Mouse (Mus musculus) induced T-regulatory cell, adult 2 months (primary cell): Measurements from ENCODE around the gene 9130213A22Rik.

Experiments
- DNase-seq: peaks from one replicate; pipeline ENCODE4 v3.0.0-alpha.2; 2012; ENCODE audit warnings: low read depth

Gene 9130213A22Rik

DNA sequence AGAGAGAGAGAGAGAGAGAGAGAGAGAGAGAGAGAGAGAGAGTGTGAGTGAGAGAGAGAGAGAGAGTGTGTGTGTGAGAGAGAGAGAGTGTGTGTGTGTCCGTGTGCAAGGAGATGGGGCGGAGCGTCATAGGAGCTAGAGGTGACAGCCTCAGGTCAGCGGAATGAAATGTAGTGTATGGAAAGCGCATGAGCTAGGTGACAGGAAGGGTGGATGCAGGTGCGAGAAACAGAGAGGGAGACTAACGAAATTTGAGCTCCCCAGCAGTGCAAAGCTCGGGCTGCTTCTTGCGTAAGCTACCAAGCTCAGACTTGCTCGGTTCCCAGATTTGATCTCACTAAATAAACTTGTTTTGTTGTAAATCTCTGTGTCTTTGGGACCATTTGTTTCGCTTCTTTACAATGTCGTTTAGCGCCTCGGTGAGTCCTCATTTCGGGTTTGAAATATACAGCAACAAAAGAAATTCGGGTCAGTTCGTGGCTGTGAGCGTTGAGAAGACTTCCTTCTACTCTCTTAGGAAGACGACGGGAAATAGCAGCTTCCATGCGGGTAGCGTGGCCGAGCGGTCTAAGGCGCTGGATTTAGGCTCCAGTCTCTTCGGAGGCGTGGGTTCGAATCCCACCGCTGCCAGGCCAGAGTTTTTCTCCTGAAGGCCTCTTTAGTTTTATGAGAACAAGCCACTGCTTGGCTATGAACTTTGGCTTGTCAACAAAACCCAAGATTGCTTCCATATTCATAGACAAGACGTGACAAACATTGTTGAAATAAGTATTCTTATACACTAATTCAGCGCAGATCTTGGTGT is 1.5 kb upstream of the 9130213A22Rik start:
- peak; percentile 92 for DNase-seq

DNA sequence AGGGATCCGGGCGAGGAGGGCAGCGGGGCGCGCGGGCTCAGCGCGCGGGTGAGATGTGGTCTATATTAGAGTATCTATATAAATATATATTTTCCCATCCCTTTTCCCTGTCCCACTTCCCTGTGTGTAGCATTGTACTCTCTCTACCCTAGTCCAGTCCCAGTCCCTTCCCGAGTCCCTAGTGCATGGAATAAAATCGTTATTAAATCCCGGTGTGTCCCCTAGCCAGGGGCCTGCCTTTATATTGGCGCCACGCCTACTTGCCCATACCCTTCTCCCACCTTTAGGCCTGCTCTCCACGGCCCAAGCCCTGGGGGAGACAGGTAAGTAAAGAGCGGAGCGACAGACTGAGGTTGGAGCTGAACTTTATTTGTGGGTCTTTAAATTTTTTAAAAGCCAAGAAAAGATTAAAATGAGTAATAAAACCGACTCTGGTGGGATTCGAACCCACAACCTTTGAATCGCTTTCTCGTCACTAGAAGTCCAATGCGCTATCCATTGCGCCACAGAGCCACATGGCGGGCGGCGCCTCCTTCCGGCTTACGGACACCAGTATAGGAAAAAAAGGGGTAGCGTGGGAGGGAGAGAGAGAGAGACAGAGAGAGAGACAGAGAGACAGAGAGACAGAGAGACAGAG is 785 bp upstream of the 9130213A22Rik start:
- DNase-seq = peak; percentile 93

DNA sequence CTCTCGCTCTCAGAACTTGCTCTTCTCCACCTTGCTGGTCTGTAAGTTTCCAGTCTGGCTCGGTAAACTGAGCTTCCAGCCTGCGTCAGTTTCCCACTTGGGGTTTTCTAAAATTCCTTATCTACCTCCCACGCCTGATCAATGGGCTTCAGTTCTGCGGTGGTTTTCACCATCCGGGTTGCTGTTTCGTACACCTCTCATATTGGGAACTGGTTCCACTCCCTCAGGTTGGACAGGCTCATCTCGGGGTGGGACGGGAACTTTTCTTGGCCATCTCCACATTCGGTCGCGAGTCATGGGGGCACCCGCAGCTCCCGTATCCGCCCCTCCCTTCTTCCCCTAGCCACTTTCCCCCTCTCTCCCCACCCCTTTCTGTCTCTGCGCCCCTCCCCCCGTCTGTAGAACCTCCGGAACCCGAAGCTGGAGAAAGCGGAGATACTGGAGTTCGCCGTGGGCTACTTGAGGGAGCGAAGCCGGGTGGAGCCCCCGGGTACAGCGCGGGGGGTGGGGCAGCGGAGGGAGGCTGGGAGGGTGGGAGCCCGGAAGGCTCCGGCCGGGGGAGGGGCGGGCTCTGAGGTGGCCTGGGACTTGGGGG is 551 bp downstream of the 9130213A22Rik start:
- peak; percentile 70 for DNase-seq

DNA sequence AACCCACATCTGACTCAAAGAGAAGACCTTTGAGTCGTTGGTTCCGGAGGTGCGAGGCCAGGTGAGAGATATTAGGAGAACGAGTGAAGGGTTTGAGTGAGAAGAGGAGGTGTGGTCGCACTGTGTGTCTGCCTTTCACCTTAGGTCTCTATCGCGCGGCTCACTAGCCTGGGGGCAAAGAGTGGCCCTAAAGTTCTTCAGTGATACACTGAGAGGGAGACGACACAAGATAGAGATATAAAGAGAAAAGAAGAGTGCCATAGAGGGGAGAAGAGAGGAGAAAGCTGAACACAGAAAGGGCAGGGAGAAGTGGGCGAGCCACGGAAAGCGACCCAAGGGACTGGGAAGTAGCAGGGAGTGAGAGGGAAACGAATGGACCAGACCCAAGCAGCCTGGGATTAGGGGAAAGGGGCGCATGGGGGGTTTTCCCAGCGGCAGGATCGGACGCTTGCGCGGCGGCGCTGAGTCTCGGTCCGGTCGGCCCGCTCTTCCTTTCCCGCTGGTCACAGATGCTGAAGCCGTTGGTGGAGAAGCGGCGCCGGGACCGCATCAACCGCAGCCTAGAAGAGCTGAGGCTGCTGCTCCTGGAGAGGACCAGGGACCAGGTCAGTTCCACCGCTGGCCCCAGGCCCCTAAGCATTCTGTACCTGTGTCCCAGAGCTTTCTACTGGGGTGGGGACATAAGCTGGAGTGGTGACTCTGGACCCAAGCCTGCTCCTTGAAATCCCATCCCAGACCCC is 1.2 kb downstream of the 9130213A22Rik start:
- no peak for DNase-seq

DNA sequence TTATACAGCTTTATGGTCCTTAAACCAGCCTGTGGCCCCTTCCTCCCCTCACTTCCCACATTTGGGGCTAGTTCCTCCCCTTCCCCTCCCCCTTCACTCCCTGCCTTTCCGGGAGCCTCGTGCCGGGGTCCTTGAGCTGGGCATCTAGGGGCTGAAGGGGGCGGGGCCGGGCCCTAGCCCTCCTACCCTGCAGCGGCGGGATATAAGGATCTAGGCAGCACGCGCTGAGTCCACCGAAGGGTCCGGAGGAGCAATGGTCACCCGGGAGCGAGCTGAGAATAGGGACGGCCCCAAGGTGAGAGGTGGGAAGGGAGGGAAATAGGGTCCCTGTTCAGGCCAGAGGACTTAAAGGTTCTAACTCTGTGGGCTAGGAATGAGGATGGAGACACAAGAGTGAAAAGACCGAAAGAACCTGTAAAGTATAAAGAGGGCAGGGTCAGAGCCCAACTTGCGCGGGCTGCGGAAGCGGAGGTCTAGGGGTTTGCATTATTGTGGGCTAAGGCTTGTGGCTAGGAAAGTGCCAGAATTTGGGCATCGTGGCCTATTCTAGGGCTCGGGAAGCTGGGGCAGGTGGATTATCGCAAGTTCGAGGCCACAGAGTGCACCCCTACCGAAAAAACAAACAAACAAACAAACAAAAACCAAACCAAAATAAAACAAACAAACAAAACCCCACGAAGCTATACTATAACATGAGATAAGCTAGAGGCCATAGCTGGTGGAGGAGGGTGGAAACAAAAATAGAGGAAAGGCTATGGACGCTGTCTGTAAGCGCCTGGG is 2.0 kb downstream of the 9130213A22Rik start, which contains the start of gene Hes7:
Gene Hes7, plus strand, starts transcription at position 184 of the 780 bp plus-strand sequence.
- peak; percentile 66 for DNase-seq

DNA sequence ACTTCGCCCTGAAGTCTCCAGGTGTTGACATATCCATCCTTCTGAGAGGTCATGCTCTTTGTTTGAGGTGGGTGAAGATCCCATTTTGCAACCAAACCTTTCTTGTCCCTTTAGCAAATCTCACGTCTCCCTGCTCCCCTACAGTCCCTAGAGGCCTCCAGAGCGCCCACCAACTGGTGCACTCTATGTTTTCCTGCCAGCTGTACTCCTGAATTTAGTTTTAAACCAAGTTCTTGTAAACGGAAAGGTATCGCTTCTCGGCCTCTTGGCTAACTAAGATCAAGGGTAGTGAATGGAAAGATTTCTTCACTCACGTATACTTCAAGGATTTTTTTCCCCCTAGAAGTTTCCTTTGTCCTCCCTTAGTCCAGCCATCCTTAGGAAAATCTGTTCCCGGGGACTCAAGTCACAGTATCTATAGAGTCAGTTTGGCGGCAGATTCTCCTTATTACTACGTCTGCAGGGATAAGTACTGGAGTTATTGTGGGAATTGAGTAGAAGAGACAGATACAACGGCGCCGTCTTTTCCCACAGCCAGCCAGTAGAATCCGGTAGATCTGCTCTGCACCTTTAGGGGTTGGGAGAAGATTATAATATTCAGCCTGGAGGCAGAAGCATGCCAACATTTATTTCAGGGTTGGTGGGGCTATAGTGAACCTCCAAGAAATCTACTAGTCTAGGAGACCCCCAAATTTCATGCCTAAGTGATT is 2.8 kb downstream of the 9130213A22Rik start:
- no peak for DNase-seq

DNA sequence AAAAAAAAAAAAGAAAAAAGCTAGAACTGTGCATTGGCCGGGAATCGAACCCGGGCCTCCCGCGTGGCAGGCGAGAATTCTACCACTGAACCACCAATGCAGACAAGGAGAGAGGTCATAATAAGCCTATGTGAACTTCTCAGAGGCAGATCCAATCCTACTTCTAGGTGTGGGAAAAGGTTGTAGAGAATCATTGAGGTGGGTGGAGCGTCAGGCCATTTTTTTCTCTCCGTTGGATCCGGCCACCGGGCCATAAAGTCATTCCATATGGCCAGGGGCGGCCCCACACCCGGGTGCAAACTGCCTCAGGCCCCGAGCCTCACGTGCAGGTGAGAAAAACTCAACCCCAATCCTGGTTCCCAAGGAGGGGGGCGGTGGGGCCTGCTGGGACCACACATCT is 3.6 kb downstream of the 9130213A22Rik start:
- peak; percentile 93 for DNase-seq

DNA sequence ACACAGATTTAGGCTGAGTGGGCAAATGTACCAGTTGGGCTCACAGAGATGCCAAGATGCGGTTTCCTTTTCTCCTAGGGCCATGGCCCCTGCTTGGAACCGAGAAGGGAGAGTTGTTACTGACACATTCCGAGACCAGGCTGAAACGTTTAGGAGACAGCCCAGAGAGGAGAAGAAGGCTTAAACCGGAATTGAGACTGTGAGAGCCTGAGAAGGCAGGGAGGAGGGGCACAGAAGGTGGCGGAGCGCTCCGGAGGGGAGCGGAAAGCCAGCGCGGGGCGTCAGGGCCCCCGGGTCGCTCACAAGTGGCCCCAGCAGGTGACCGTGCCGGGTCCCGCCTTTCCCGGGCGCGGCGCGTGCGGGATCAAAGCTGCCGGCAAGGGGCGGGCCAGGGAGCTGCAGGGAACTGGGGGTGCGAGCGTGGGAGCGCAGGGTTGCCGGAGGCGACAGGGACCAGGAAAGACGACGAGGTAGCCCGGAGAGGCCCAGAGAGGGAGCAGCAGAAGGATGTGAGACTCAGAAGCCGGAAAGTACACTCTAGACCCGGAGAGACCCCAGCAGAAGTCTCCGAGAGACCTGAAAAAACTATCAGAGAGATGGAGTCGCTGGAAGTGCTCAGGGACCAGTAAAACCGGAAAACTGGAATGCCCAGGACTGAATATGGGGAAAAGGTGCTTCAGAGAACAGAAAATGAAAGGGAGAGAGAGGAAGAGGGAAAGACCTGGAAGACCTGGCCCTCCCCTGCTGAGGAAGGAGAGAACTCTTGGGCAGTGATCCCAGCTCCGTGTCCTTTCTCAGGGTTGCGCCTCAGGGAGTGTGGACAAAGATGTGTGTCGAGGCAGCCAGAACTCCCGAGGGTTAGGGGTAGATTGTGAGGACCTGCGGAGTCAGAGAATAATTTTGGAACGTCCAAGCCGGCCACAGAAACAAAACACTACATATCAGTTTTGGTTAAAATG is 4.4 kb downstream of the 9130213A22Rik start:
- peak; percentile 80 for DNase-seq

GRCm38 (mm10) chr11:69116843-69117242 is 5.5 kb downstream of the 9130213A22Rik start:
- no peak for DNase-seq

DNA sequence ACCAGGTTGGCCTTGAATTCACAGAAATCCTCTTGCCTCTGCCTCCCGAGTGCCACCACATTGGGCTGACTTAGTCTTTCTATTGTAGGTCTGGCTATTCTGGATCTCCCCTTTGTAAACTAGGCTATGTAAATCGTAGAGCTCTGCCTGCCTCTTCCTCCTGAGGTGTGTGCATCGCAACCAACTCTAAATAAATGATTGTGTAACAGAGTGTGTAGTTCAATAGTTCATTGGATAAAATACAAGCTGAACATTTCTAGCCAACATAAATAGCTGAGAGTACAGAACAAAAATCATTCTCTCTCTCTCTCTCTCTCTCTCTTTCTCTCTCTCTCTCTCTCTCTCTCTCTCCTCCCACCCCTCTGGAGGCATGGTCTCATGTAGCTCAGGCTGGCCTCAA is 7.8 kb downstream of the 9130213A22Rik start:
- DNase-seq = no peak

- DNase-seq = no peak
Measured at GRCm38 (mm10) chr11:69114018-69114417, 8.4 kb downstream of the 9130213A22Rik start.

- no peak for DNase-seq
Measured at GRCm38 (mm10) chr11:69111865-69112264, 10.5 kb downstream of the 9130213A22Rik start.

GRCm38 (mm10) chr11:69111051-69111810 is 11.2 kb downstream of the 9130213A22Rik start:
- DNase-seq = no peak

- peak; percentile 86 for DNase-seq
Measured at GRCm38 (mm10) chr11:69110319-69111046, 11.9 kb downstream of the 9130213A22Rik start.

DNA sequence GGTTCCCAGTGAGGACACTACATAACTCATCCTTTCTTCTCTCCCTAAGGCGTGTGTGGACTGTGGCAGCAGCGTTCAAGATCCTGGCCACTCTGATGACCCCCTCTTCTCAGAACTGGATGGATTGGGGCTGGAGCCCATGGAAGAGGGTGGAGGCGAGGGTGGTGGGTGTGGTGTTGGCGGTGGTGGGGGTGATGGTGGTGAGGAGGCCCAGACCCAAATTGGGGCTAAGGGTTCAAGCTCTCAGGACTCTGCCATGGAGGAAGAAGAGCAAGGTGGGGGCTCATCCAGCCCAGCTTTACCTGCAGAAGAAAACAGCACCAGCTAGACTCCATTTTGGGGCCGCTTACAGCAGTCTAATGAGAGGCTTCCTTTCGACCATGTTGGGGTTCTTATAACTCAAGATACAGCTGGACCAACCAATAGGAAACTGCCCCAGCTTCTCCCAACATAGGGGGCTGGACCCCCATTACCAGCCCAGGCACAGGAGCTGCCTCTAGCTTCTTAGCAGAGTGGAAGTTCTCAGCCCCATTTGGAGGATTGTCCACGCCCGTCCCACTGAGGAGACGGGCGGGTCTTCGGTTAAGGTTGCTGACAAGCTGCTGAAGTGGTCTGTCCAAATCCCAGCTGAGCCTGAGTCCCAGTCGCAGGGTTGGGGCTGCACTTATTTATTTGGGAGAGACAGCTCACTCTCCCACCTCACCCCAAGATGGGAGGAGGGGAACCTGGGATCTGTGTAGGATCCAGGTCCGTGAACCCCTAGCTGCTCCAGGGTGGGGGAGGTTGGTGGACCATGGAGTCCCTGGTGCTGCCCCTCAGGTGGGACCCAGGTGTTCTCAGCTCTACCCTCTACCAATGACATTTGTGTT is 13.1 kb downstream of the 9130213A22Rik start:
- DNase-seq = no peak

DNA sequence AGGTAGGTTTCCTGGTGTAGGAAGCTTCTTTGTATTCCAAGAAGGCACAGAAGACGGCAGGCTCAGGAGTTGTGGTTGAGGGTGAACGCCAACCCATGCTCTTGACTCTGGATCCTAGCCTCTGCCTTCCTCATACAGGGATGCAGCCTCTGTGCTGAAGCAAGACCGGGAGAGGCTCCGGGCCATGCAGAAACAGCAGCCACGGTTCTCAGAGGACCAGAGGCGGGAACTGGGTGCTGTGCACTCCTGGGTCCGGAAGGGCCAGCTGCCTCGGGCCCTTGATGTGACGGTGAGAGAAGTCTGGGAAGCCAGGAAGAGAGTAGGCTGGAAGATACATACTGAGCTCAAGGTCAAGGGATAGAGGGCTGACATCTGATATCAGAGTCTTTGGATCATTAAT is 14.2 kb downstream of the 9130213A22Rik start:
- DNase-seq = no peak

DNA sequence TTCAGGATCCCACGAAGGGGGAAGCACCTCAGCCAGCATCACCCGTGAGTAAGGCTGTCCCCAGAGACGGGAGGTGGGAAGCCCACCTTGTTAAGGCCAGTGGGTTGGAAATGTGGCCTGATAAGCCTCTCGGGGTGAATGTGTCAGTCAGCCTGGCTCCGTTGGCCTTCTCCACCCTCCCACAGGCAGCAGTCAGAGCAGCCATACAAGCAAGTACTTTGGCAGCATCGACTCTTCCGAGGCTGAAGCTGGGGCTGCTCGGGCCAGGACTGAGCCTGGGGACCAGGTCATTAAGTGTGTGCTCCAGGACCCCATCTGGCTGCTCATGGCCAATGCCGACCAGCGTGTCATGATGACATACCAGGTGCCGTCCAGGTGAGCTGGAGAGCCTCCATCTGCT is 14.7 kb downstream of the 9130213A22Rik start:
- no peak for DNase-seq
